In the genomic region with DNA sequence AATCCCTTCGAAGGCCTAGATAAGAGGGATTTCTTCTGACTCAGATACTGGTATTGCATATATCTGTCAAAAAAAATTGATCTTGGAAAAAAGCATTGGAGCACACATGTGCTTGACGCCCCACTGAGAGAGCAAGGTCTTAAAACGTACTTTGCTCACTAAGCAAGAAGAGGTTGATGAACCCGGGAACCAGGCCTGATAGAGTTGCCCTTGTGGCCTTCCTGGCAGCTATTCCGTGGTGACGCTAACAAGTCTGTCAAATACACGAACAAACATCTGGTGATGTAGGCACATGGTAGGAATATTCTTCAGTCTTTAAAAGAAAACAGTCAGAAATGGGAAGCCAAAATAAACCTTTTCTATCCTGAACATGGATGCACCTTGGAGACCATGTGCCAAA, we compare ENCODE assay signal across 31 mouse cellular contexts. TPM values are rescaled to one million over a fixed set of nuclear protein-coding genes. Genes with fewer than 3 reads are reported as not detected.
DNase-seq lines count a peak whose midpoint lies in the region; ATAC-seq and TF ChIP-seq lines count a peak whose summit lies in the region.
"Had no signal": no experiment of that assay in that cellular context is flagged by ENCODE, and none has a peak within 500 bp of the region (broad histone marks: within the 10 kb centered on the region; RNA-seq: fewer than 3 reads in every experiment).

No protein-coding gene starts in this region.

- no peaks in the 10 kb centered on the region for H3K27me3 ChIP-seq in kidney, embryonic 14.5 days (ENCODE audit: control insufficient read depth, insufficient read depth, low read length)
- no peaks in the 10 kb centered on the region for H3K27me3 ChIP-seq in lung, embryonic 14.5 days (ENCODE audit: insufficient read depth, low read length)
- no peaks in the 10 kb centered on the region for H3K27me3 ChIP-seq in lung, postnatal 0 days (replicated peaks; ENCODE audit: insufficient read depth, low read length)
- H3K27me3 ChIP-seq: embryonic facial prominence, embryonic 12.5 days; heart, embryonic 13.5 days; hindbrain, embryonic 15.5 days; liver, embryonic 15.5 days; midbrain, embryonic 13.5 days; Patski had no signal

- no peaks in the 10 kb centered on the region for H3K36me3 ChIP-seq in kidney, embryonic 14.5 days (ENCODE audit: control insufficient read depth, insufficient read depth, low read length)
- H3K36me3 ChIP-seq in lung, embryonic 14.5 days (ENCODE audit: insufficient read depth), result no peaks in the 10 kb centered on the region
- H3K36me3 ChIP-seq in lung, postnatal 0 days (ENCODE audit: insufficient read depth, low read length), result no peaks in the 10 kb centered on the region
- H3K36me3 ChIP-seq: embryonic facial prominence, embryonic 12.5 days; heart, embryonic 13.5 days; hindbrain, embryonic 10.5 days; hindbrain, embryonic 15.5 days; liver, embryonic 15.5 days; midbrain, embryonic 13.5 days had no signal

- H3K4me2 ChIP-seq in kidney, embryonic 14.5 days (replicated peaks; ENCODE audit: low read depth, low read length), result no peak overlapping the region
- H3K4me2 ChIP-seq in lung, embryonic 14.5 days, result no peak overlapping the region
- no peak overlapping the region for H3K4me2 ChIP-seq in lung, postnatal 0 days (replicated peaks; ENCODE audit: low read depth, low read length)
- H3K4me2 ChIP-seq: embryonic facial prominence, embryonic 12.5 days; heart, embryonic 13.5 days; hindbrain, embryonic 15.5 days; liver, embryonic 15.5 days; midbrain, embryonic 13.5 days had no signal

- TF ChIP-seq EP300 in lung, postnatal 0 days (IDR thresholded peaks at IDR 0.05), result no peak

- no peak overlapping the region for H3K9ac ChIP-seq in kidney, embryonic 14.5 days (ENCODE audit: low read depth, low read length)
- H3K9ac ChIP-seq in lung, embryonic 14.5 days, result no peak overlapping the region
- no peak overlapping the region for H3K9ac ChIP-seq in lung, postnatal 0 days (replicated peaks; ENCODE audit: low read depth)
- H3K9ac ChIP-seq: embryonic facial prominence, embryonic 12.5 days; hindbrain, embryonic 15.5 days; liver, embryonic 15.5 days; midbrain, embryonic 13.5 days had no signal

- DNase-seq in kidney, adult 11 months, result peak; percentile 49
- peak; percentile 14 for DNase-seq in lung, embryonic 14.5 days
- DNase-seq in lung, postnatal 0 days (ENCODE audit: low spot score), result no peak
- DNase-seq in kidney, adult 9 months, result peak; percentile 73
- DNase-seq in kidney, postnatal 4 days, result peak; percentile 26 to 29
- DNase-seq in layer of hippocampus, adult 9-10 months (ENCODE audit: low spot score), result no peak
- DNase-seq: adrenal gland, postnatal 10 days; cerebellum, adult 11 months; cerebellum, adult 9-11 months; embryo, embryonic 11 days; gastrocnemius, postnatal 25 days; heart, adult 18-20 months; heart, postnatal 10 days; layer of hippocampus, postnatal 36 days; left cerebral cortex, postnatal 4 days; right cerebral cortex, postnatal 14 days had no signal

- 86% methylated on average over 7 of the region's 7 CpGs for WGBS in kidney, embryonic 14.5 days
- 44% methylated on average over 7 of the region's 7 CpGs for WGBS in lung, embryonic 14.5 days
- WGBS in lung, postnatal 0 days, result 59% methylated on average over 7 of the region's 7 CpGs

- TF ChIP-seq CTCF in lung, embryonic 14.5 days (IDR thresholded peaks at IDR 0.05; ENCODE audit: low read depth), result no peak
- no peak for TF ChIP-seq CTCF in lung, postnatal 0 days (IDR thresholded peaks at IDR 0.05)

- H3K4me3 ChIP-seq in kidney, embryonic 14.5 days (ENCODE audit: low read length), result no peak overlapping the region
- no peak overlapping the region for H3K4me3 ChIP-seq in lung, embryonic 14.5 days (ENCODE audit: low read depth, low read length)
- H3K4me3 ChIP-seq in lung, postnatal 0 days (ENCODE audit: low read depth, low read length), result no peak overlapping the region
- H3K4me3 ChIP-seq: embryonic facial prominence, embryonic 12.5 days; heart, embryonic 13.5 days; hindbrain, embryonic 10.5 days; hindbrain, embryonic 15.5 days; liver, embryonic 15.5 days; midbrain, embryonic 13.5 days had no signal

- no peaks in the 10 kb centered on the region; the same call in 1 of the 2 replicates for H3K9me3 ChIP-seq in kidney, embryonic 14.5 days (ENCODE audit: control insufficient read depth, low read length)
- H3K9me3 ChIP-seq in lung, embryonic 14.5 days (ENCODE audit: low read depth, low read length), result no peaks in the 10 kb centered on the region; the same call in 1 of the 2 replicates
- no peaks in the 10 kb centered on the region for H3K9me3 ChIP-seq in lung, postnatal 0 days (ENCODE audit: low read length)
- H3K9me3 ChIP-seq: embryonic facial prominence, embryonic 12.5 days; hindbrain, embryonic 15.5 days; liver, embryonic 15.5 days; midbrain, embryonic 13.5 days had no signal

- no peak overlapping the region for H3K27ac ChIP-seq in kidney, embryonic 14.5 days (ENCODE audit: low read depth, low read length)
- H3K27ac ChIP-seq in lung, embryonic 14.5 days (ENCODE audit: low read depth), result no peak overlapping the region
- H3K27ac ChIP-seq in lung, postnatal 0 days (ENCODE audit: low read length), result no peak overlapping the region
- H3K27ac ChIP-seq: embryonic facial prominence, embryonic 12.5 days; hindbrain, embryonic 10.5 days; hindbrain, embryonic 15.5 days; kidney, postnatal 0 days; liver, embryonic 15.5 days; midbrain, embryonic 13.5 days had no signal

- H3K4me1 ChIP-seq in kidney, embryonic 14.5 days (ENCODE audit: control insufficient read depth, insufficient read depth, low read length), result no peaks in the 10 kb centered on the region
- H3K4me1 ChIP-seq in lung, embryonic 14.5 days (ENCODE audit: insufficient read depth), result no peaks in the 10 kb centered on the region
- no peaks in the 10 kb centered on the region for H3K4me1 ChIP-seq in lung, postnatal 0 days (ENCODE audit: insufficient read depth, low read depth, low read length)
- H3K4me1 ChIP-seq: embryonic facial prominence, embryonic 12.5 days; liver, embryonic 15.5 days; midbrain, embryonic 13.5 days had no signal

- no peak for ATAC-seq in kidney, embryonic 14.5 days (ENCODE audit: low FRiP score, low TSS enrichment)
- ATAC-seq in lung, embryonic 14.5 days (ENCODE audit: insufficient read depth), result no peak
- no peak for ATAC-seq in lung, postnatal 0 days
- ATAC-seq: forebrain, embryonic 14.5 days; inflammation-experienced regulatory T-cells, adult 6 months; midbrain, embryonic 13.5 days; Patski had no signal

RNA-seq across cellular contexts. Expression of a gene that starts 32.8 kb away (rescaled TPM):
- polyA plus RNA-seq in kidney, embryonic 14.5 days (2014; fragmentation: Nextera tagmentation; extraction: Ambion mirVana), result not detected in 2 replicates
- polyA plus RNA-seq in lung, embryonic 14.5 days (2014; fragmentation: Nextera tagmentation; extraction: Ambion mirVana), result not detected in 2 replicates
- not detected in 2 replicates for polyA plus RNA-seq in lung, postnatal 0 days (2015; fragmentation: Nextera tagmentation; extraction: Ambion mirVana)
- polyA plus RNA-seq: heart, embryonic 13.5 days; inflammation-experienced regulatory T-cells, adult 6 months; kidney, postnatal 0 days; liver, embryonic 15.5 days; lung, embryonic 16.5 days; neural tube, embryonic 14.5 days; Patski; small intestine, adult 2 months; stomach, embryonic 14.5 days had no signal

Comparison
In these comparisons a context has a peak if more than half of its experiments do, and no peak if none do; other contexts are left out.
1. DNase-seq: peak in kidney, adult 11 months (single experiment), lung, embryonic 14.5 days (single experiment), kidney, adult 9 months (single experiment) and kidney, postnatal 4 days (2 of 2); none in lung, postnatal 0 days (single experiment) and layer of hippocampus, adult 9-10 months (single experiment).